Mouse (Mus musculus) thymus, postnatal 10 days (tissue): Measurements from ENCODE around the gene C1qtnf7.

Experiments
- DNase-seq, 2 experiments: peaks; one replicate each; pipeline ENCODE4 v3.0.0; 2021; ENCODE audit warnings: low spot score in 2 of 2

The C1qtnf7 gene

DNA sequence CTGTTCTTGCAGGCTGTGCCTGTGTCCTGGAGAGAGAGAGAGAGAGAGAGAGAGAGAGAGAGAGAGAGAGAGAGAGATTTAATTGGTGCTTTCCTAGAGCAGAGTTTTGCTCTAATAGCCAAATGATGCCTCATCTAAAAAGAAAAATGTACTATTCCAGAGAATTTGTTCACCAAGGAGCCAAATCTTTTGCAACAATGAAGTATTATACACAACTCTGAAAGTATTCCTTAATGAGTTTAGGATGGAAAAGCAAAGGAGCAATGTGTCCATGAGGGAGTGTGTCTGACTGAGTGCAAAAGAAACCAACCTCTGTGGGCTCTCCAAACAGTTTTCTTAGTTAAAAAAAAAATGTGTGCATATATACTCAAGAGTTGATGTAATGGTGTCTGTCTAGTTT is 24.5 kb downstream of the C1qtnf7 start:
- no peak for DNase-seq

DNA sequence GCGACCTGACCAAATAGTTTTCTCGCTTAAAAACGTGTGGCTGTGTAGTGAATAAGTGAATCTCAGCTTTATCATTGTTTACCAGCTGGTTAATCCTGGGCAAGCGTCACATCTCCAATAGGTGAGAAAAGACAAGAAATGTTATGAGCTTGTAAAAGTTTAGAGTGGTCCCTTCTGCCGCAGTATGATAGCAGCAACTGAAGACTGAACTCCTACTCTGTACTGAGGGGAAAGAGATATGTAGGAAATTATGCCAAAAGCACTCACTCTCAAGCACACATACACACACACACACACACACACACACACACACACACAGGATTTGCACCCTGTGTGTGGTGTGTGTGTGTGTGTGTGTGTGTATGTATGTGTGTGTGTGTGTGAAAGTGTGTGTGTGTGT is 26.2 kb downstream of the C1qtnf7 start:
- DNase-seq: no peak

DNA sequence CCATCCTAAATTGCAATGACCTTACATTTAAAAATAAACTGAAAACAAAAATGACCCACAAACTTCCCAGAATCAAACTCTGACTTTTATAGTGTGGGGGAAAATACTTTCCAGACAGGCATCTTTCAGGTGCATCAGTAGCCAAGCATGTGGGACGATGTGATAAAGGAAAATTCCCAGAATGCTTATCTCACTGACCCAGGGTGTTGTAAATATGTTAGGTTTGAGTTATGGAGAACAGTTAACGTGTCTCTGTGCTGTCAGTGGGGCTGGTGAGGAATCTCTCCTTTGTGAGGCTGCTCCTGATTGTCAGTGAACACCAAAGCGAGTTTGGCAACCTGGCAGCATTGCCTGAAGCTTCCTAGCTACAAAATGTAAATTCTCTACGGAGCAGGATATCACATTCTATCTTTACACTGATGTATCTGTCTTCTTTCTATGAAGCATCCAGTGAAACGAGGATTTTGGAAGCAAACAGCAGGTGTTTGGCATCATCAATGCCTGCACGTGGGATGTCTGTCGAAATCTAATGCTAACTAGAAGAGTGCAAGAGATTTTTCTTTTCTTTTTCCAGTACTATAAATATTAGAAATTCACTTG is 27.0 kb downstream of the C1qtnf7 start:
- DNase-seq: no peak

DNA sequence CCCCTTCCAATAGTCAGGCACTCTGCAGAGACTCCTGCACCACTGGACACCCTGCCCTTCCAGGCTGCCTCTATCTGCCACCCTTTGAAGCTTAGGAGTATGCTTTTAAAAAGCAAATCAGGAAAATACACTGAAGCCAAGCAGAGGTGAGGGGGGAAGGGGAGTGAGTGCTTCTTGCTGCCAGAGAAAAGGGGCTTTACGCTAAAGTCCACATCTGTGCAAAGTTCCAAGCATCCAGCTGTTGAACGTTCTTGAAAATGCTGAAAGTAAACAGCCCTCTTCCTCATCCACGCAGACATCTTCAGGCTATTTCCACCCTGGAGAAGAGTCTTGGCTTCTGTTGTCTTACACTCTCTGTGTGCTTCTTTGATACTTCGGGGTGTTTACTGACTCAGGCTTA is 34.6 kb downstream of the C1qtnf7 start:
- DNase-seq: no peak

DNA sequence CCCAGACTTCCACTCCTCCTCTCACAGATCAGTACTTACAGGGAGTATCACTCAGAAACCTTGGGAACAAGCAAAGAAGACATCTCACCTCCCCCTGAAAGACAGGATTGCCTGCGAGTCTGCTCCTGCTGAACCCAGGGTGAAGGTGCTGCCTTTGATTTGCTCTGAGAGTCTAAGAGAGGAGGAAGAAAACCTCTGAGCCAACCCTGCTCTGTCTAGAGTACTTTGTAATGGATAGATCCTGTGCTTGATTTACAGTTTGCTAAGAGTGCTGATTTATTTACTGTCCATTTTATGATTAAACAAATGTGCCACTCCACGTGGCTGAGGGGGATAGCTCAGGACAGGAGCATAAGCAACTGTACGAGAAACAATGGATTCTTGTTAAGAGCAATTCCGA is 35.1 kb downstream of the C1qtnf7 start:
- DNase-seq: no peak

DNA sequence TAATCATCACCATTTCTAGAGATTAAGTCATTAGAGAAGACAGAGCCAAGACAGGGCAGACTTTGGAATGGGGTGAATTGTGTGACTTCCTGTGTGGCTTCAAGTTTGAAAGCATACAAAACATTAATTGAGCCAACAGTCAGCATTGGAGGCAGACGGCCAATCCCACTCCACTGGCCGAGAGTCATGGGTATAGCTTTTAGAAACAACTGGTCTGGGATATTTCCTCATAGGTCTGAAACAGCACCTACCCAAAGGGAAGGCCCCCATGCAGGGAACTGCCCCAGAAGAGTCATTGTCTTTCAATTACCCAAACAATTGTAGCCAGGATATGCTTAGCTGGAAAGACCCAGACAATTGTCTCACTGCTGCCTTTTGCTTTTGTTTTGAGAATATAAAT is 39.5 kb downstream of the C1qtnf7 start:
- DNase-seq: no peak

DNA sequence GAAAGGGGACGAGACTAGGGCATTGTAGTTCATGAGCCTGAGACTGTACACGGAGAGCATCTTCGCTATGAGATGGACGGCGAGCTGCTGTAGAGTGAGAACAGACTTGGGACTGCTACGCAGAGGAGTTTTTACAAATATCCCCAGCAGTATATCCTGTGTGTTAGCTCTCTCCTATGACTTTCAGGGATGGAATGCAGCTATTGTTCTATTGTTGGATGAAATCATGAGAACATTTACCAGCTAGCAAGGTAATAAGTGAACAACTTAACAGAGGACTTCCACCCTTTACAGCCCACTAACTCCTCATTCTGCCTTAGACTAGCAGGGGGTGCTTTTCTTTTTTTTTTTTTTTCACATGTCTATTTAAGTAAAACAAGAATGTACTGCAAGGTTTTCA is 40.1 kb downstream of the C1qtnf7 start:
- DNase-seq: no peak

DNA sequence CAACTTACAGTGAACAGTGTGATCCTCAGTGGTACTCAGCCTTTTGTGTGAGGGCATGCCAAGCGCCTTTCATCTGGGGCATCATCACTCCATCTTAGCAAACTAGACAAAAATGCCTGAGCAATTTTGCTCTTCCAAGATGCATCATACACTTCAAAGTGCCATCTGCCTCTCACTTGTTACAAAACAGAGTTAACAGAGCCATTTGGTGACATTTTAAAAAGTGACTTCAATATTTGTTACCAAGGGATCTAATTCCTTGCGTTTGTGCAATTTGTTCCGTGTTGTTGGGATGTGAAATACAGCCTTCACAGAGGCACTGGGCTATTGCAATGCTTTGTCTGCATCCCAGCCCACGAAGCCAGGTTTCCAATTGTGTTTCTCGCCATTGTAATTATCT is 42.1 kb downstream of the C1qtnf7 start:
- no peak for DNase-seq

DNA sequence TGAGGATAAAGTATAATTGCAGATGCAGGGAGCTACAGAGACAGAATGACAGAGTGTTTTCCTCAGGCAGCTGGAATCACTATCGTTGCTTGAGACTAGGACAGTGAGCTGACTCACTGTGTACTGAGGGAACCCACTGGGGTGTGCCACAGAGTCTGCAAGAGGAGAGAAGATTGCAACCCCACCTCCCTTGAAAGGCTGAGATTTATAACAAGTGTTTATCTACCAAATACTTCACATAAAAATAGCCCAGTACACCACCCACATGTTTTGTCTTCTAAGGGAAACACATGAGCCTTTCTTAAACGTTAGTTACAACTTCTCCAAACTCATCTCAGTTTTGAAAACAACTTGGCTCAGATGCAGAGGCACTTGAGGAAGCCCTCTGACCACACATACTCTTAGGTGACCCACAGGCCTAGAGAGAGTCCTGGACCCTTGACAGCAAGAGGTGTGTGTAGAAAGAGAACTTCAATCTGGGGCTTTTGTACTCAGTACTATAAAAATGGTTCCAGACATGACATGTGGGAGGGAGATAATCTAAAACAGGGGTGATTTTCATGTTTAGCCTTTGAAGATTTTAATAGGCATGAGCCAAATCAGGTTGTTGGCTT is 46.4 kb downstream of the C1qtnf7 start:
- no peak for DNase-seq

DNA sequence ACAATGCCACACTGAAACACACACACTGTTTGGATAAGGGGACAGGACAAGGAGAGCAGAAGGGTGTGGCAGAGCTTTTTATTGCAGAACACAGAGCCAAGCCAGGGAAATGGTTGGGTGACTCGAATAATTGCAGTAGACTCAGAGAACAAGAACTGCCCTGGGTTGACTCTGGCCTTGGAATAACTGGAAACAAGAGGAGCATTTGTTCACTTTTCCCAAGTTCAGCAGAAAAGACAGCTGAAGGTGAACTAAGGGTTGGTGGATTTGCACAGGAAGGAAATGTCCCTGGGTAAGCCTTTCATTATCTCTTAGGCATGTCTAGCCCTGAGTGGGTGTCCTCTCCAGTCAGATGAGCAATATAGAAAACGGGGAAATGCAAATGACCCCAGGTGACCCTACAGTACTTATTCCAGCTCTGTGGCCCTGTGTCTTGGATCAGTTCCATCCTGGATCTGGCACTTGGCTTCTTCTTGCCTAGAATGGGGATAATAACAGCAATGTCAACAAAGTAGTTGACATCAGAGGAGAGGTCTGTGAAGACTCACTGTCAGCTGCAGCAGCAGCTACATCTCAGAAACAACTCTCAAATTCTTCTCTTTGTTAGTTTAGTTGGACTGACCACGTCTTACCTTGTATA is 54.5 kb downstream of the C1qtnf7 start:
- no peak for DNase-seq

DNA sequence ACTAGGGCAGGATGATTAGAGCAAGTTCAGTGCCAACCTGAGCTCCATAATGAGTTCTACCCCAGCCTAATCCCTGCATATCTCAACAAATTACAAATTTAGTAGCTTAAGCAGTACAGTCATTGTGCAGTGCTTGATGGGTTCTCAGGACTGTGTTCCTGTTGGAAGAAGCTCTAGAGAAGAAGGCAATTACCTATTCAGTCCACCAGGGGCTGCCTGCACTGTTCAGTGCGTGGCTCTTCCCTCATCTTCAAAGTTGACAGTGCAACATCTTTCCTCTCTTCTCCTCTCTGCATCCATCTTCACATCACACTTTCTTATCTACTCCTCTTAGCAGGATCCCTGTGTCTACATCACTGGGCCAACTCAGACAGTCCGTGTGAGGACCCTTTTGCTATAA is 67.5 kb downstream of the C1qtnf7 start:
- peak in 1 of 2 experiments; percentile 5 for DNase-seq

DNA sequence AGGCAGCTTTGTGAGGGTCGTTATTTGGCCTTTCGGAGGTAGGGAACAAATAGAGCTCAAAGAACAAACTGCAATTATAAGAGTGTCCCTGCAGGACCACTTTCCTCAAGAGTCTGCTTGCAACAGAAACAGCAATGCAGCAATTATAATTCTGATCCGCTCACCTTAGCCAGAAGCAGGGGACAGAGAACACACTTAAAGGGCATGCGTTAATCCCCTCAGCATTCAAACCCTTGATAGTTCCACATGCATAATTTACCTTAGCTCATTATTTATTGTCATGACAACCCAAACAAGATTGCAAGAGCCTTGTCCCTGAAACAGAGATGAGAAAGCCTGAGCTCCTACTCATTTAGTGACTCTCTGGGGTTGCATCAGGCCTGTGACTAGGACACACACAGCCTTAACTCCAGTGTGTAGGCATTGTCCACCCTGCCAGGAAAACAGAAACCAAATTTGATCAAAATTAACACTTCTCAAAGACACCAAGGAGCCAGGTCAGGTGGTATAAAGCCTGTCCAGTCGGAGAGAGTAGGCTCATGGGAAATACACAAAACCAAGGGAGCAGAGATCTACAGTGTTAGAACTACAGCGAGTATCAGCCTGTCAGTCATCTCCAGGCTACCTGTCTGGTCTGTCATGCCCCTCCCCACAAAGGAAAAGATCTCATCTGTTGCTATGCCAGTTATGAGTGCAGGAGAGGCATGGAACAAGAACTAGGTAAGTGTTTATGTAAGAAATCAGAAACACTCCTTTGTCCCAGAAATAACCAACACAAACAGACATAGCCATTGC is 68.2 kb downstream of the C1qtnf7 start:
- DNase-seq: no peak

DNA sequence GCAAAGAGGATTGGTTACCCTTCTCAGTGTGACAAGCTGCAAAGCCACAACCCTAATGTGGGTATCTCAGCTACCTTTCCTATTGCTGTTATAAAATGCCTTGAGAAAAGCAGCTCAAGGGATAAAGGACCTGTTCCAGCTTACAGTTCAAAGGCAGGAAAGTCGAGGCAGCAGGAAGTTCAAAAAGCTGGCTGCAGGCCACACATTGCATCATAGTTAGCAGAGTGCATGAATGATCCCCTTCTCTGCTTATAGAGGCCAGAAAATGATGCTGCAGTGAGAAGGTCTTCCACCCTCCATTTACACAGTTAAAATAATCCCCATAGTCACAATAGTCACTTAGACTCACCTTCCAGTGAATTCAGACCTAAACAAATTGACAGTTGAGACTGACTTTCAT is 69.1 kb downstream of the C1qtnf7 start:
- no peak for DNase-seq

DNA sequence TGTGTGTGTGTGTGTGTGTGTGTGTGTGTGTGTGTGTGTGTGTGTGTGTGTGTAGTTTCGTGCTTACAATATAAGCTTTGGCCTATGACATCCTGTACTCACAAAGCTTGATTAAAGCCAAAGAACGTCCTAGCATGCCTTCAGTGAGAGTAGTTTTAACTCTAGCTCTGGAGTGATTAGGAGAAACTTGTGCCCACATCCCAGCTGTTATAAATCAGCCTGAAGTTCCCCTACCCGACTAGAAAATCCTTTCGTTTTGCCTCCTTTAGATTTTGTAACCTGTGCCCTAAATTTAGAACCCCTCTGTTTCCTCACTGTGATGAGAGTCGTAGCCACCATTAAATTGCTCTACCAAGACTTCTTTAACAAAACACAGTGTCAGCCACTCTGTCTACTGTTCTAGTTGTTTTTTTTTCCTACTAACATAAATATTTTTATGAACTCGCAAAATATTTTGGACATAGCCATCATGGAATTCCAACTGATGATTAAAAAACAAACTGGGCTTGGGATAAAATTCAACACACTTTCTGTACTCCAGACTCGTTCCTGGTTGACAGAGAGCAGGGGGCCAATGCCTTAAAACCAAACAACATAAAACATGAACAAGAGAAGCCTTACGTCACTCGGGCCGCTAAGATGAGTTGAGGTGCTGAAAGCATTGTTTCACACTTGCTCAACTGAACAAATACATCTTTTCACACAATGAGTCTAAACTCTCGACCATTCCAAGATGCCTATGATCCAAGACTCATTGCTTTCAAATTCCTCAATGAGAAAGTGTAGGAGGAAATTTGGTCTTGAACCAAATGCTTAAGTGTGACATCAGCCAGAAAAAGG is 70.3 kb downstream of the C1qtnf7 start:
- no peak for DNase-seq

DNA sequence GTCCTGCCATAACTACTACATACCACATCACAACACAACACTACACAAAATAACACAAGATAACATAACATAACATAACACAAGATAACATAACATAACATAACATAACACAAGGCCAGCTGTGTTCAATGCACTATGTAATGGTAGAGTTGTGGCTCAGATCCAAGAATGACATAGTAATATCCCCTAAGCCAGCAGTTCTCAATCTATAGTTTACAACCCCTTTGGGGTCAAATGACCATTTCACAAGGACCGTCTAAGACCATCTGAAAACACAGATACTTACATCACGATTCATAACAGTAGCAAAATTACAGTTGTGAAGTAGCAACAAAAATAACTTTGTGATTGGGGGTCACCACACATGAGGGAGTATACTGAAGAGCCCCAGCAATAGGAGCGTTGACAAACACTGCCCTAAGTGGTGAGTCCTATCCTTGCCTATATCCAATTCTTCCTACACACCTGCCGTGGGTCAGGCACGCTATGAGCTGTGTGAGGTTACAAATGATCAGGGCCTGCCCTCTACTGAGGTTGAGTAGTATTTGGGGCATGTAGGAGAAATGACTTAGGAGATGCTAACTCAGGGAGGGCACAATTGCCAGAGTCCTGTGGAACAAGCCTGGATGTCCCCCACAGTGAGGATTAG is 73.6 kb downstream of the C1qtnf7 start:
- DNase-seq: no peak

DNA sequence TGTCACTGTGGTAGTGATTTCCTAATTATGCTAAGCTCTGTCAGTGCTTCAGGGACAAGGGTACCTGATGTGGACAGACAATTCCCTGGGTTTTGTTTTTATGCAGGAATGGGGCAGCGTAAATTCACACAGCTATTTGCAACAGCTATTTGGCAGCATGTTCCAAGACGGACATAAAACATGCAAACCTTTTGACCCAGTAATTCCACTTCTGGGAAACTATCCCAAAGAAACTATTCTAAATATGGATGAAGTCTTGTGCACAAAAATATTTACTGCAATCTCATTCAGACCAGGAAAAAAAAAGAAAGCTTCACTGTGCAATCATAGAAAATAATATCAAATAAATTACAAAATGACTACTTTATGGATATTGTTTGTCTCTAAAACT is 74.1 kb downstream of the C1qtnf7 start:
- DNase-seq: no peak

DNA sequence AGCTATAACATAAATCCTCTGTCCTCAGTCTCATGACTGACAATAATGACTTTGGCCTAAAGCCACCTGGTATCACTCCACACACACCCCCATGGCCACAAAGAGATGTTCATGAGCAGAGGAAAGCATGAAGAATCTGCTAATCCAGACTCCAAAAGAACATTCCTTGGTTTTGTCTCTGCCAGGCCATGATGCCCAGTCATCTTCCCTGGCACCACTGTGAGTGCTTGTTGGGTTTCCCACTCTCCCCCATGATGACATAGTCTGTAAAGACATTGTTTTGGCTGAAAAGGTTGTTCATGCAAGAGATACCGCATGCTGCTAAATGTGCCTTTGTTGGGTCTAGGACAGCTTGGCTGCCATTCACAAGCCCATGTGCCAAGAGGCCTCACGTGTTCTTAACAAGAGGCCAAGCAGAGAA is 75.0 kb downstream of the C1qtnf7 start:
- DNase-seq: no peak

DNA sequence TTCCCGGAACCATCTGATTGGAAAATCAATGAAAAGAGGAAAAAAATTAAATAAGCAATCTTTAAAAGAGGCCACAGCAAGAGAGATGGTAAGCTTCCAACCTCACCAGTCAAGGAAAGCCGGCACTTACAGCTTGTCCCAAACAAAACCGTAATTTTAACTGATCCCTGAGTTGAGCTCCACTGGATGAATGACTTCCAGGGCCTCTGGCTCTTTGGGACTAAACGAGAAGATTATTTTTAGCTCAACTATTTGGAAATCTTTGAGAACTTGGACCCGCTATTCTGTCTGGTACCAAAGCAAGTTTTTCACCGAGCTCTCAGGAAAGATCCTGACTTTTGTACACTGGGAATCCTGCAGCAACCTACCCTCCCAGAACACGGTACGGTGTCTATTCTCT is 86.3 kb downstream of the C1qtnf7 start:
- DNase-seq: no peak

DNA sequence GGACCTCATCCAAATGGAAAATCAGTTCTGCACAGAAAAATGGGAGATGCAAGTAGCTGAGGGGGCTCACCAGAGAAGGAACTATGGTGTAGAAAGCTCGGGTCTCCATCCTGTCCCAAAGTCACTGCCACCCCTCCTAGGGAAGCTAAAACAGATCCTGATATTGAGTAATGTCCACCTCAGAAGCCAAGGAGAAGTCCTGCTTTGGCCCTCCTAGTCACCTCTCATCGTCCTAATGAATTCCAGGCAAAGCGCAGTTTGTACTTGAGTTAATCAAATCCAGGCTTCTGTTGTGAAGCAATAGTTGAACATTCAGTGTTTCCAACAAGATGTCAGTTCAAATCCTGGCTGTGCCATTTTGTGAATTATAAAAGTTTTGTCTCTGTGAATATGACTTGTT is 87.2 kb downstream of the C1qtnf7 start:
- no peak for DNase-seq

DNA sequence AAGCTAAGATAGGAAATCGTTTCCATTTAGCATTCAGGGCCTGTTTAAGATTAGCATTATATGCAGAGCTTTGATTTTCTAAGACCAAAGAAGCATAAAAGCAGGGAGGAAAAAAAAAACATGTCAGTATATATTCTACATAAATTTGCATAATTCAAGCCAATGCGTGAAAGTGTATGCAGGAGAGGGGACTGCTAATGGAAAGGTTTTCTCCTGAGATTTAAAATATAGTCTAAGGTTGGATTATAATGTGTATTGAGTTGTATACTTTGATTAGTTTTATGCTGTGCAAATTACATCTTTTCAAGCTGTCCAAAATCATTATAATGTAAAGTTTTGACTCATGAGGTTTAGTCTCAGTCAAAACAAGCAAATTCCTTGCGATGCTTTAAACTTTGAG is 88.2 kb downstream of the C1qtnf7 start:
- DNase-seq: no peak

DNA sequence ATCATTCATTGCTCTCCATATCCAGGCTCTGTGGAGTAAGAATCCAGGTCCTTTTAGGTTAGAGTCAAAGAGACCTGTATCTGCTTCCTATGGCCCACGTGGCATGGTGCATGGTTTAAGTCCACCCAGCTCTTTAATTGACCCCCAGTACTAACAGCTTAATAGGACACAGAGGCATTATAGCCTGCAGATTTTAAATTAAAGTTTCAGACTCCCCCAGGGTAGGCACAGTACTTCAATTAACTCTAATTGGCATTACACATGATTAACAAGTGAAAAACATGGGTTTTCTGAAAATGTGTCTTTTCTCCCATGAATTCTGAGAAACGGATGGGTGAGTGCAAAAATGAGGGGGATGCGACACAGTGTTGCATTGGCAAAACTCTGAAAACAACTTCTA is 92.7 kb downstream of the C1qtnf7 start:
- no peak for DNase-seq
